Mouse (Mus musculus) midbrain, postnatal 0 days (tissue): ENCODE measurements at regions not wholly inside any gene's neighbourhood (a gene's known extent, or its start where the extent isn't known, plus 50 kb on each side); places are given as distances from the start of the nearest gene placed in this dataset.

Source experiments
- ATAC-seq: fragments of 200-750 bp; cut with Nextera tagmentation; 2 replicates; pipeline ENCODE4 v1.8.0; 2017; ENCODE audit warnings: moderate number of reproducible peaks, mild to moderate bottlenecking, moderate TSS enrichment, moderate library complexity; ENCODE audit not compliant: low FRiP score
- DNase-seq: peaks from one replicate; pipeline ENCODE4 v3.0.0-alpha.2; 2015; ENCODE audit warnings: low spot score
- H3K27ac ChIP-seq: fragments of 300-500 bp; sonication (generic); 2 replicates; pipeline ENCODE4 v1.5.1; 2014; ENCODE audit warnings: low read depth, mild to moderate bottlenecking, low read length, mixed read lengths
- H3K27me3 ChIP-seq: fragments of 300-500 bp; sonication (generic); 2 replicates; pipeline ENCODE4 v1.6.1; 2014; ENCODE audit warnings: low read length, control low read depth, mixed read lengths; ENCODE audit not compliant: insufficient read depth
- H3K36me3 ChIP-seq: fragments of 300-500 bp; sonication (generic); 2 replicates; pipeline ENCODE4 v1.6.1; 2014; ENCODE audit warnings: low read length, control low read depth, mixed read lengths; ENCODE audit not compliant: insufficient read depth
- H3K4me1 ChIP-seq: fragments of 300-500 bp; sonication (generic); 2 replicates; pipeline ENCODE4 v1.6.1; 2014; ENCODE audit warnings: mild to moderate bottlenecking, control low read depth, antibody characterized with exemption, low read length, mixed read lengths; ENCODE audit not compliant: insufficient read depth
- H3K4me2 ChIP-seq: fragments of 300-500 bp; sonication (generic); 2 replicates; pipeline ENCODE4 v1.6.1; 2014; ENCODE audit warnings: low read depth, mild to moderate bottlenecking, low read length, mixed read lengths; ENCODE audit not compliant: poor library complexity, severe bottlenecking
- H3K4me3 ChIP-seq: fragments of 300-500 bp; sonication (generic); 2 replicates; pipeline ENCODE4 v1.5.1; 2014; ENCODE audit warnings: low read depth, mild to moderate bottlenecking, low read length, moderate library complexity
- H3K9ac ChIP-seq: fragments of 300-500 bp; sonication (generic); replicated peaks from 2 replicates; pipeline ENCODE4 v1.6.1; 2014; ENCODE audit warnings: mild to moderate bottlenecking, low read length, moderate library complexity, mixed read lengths; ENCODE audit not compliant: poor library complexity, severe bottlenecking
- H3K9me3 ChIP-seq: fragments of 300-500 bp; sonication (generic); 2 replicates; pipeline ENCODE4 v1.6.1; 2016; ENCODE audit warnings: low read length, control low read depth
- CTCF ChIP-seq: IDR thresholded peaks from 2 replicates; pipeline ENCODE4 v1.5.1; 2016; ENCODE audit warnings: antibody characterized with exemption, mild to moderate bottlenecking
- WGBS: fragments of 180-500 bp; shearing (Covaris S2); extraction: QIAGEN DNeasy Blood & Tissue Kit; methylation state at CpG from one replicate; pipeline ENCODE4 v1.1.7; 2014; 5-methylcytosine and 5-hydroxymethylcytosine counted together

DNA sequence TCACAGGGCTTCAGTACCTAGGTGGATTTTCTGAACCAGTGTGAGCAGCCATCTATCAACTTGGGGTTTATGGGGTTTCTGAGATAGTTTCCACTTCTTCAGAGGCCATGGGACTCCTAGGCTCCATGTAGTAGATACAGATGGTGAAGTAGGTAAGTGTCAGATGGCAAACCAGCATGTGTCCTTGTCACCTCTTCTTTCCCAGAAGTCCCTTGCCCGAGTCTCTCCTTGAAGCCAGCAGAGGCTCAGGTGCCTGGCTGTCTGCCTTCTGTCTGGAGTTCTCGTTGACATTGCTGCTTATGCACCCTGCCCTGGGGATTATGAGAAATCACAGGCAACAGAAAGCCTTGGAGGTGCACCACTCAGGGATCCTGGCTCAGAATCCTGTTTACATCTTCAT is 476.9 kb downstream of the Gm10295 start:
- H3K4me3 ChIP-seq: no peak overlapping the region
- peak; percentile 41 for DNase-seq
- no peak overlapping the region for H3K4me2 ChIP-seq
- no peak overlapping the region for H3K9ac ChIP-seq
- H3K4me1 ChIP-seq: no peaks in the 10 kb centered on the region
- 47% methylated on average over 2 of the region's 2 CpGs for WGBS
- no peaks in the 10 kb centered on the region for H3K27me3 ChIP-seq
- no peak for ATAC-seq
- H3K36me3 ChIP-seq: no peaks in the 10 kb centered on the region
- H3K27ac ChIP-seq: no peak overlapping the region
- no peak for TF ChIP-seq CTCF
- H3K9me3 ChIP-seq: no peaks in the 10 kb centered on the region

GRCm38 (mm10) chr7:70870841-70871534 is 480.3 kb downstream of the Gm10295 start:
- no peak overlapping the region for H3K27ac ChIP-seq
- no peaks in the 10 kb centered on the region for H3K4me1 ChIP-seq
- no peak overlapping the region for H3K4me2 ChIP-seq
- TF ChIP-seq CTCF: no peak
- no peak for ATAC-seq
- WGBS: 74% methylated on average over 10 of the region's 10 CpGs
- H3K9me3 ChIP-seq: no peaks in the 10 kb centered on the region
- no peak for DNase-seq
- no peak overlapping the region for H3K9ac ChIP-seq
- H3K36me3 ChIP-seq: no peaks in the 10 kb centered on the region
- H3K27me3 ChIP-seq: no peaks in the 10 kb centered on the region
- no peak overlapping the region for H3K4me3 ChIP-seq

DNA sequence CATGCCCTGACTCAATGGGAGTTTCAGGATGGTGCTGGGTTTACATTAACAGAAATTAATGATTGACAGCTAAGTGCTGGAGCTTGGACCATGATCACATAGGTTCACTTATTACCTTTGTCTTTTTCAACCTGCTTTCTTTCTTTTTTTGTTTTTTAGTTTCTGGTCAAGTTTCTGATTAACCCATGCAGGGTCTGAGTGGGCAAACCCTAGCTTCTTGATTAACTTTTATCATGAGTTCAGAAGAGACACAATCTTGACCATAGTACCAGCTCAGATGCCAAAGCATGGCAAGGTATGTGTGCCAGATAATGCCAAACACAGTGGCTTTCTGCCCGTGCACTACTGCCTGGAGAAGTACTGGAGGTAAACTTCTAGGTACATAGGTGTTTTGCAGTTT is 482.2 kb downstream of the Gm10295 start:
- no peak for DNase-seq
- 82% methylated on average over 1 of the region's 1 CpGs for WGBS
- no peak for TF ChIP-seq CTCF
- no peaks in the 10 kb centered on the region for H3K36me3 ChIP-seq
- no peaks in the 10 kb centered on the region for H3K4me1 ChIP-seq
- H3K27me3 ChIP-seq: no peaks in the 10 kb centered on the region
- no peak for ATAC-seq
- no peak overlapping the region for H3K4me3 ChIP-seq
- no peak overlapping the region for H3K27ac ChIP-seq
- no peaks in the 10 kb centered on the region for H3K9me3 ChIP-seq
- H3K4me2 ChIP-seq: no peak overlapping the region
- H3K9ac ChIP-seq: no peak overlapping the region

- Histone ChIP-seq H3K9ac (no peak overlapping the region), H3K27ac (no peak overlapping the region), H3K4me3 (no peak overlapping the region), H3K27me3 (no peaks in the 10 kb centered on the region), H3K4me2 (no peak overlapping the region), H3K9me3 (no peaks in the 10 kb centered on the region), H3K4me1 (no peaks in the 10 kb centered on the region), H3K36me3 (no peaks in the 10 kb centered on the region)
- ATAC-seq (no peak), DNase-seq (no peak)
- 79% methylated on average over 4 of the region's 4 CpGs for WGBS
- TF ChIP-seq CTCF: no peak
These were observed 491.3 kb downstream of the Gm10295 start for GRCm38 (mm10) chr7:70859957-70860356.

DNA sequence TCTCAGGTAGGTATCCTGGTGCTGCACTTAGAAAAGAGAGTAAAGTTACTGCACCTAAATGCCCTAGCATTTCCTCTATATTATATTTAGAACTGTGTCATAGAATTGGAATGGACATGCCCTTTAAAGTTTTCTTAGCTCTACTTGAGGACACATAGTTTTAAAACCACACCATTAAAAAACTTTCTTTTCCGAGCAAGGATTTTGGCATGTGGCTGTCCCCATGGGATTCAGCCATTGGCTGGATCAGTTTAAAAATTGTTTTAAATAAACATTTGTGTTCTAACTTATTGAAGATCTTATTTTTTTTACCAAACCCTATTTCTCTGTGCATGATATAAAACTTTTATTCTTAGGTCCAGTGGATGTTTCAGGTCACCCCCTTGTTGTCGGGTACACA is 484.2 kb upstream of the Nr2f2 start:
- Histone ChIP-seq H3K9me3 (no peaks in the 10 kb centered on the region), H3K4me1 (no peaks in the 10 kb centered on the region), H3K4me2 (no peak overlapping the region), H3K4me3 (no peak overlapping the region), H3K36me3 (no peaks in the 10 kb centered on the region), H3K27me3 (no peaks in the 10 kb centered on the region), H3K27ac (no peak overlapping the region), H3K9ac (no peak overlapping the region)
- DNase-seq (no peak), ATAC-seq (no peak)
- 87% methylated on average over 2 of the region's 2 CpGs for WGBS
- TF ChIP-seq CTCF: no peak

DNA sequence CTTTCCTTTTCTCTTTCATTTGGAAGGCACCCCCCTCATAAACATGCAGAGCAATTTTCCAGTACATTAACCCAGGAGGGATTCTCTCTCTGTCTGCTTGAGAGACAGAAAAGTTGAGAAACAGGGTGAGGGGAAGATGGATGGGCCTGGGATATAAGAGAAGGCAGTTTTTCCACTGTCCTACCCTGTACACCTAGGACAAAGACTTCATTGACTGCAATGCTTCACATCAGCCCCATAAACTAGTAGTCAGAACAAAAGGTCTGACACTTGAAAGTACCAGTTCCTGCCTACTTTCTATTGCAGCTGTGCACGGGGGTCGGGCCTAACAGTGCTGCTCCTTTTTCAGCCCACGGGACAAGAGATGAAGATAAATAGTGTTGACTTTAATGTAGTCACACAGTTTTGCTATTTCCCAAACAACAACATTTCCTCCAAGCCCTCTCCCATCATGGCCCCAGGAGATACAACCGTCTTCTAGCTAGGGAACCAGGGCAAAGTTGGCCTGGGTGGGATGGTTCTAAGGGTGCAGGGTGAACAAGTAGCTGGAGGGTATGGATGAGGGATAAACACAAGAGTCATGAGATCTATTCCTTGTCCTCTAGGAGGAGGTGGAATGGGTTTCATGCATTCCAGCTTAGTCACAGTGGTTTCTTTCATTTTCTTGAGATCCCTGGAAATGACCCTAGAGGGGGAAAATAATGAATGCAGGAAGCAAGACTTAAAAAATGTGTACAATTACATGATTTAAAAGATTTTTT is 481.7 kb upstream of the Nr2f2 start:
- no peak overlapping the region for H3K4me2 ChIP-seq
- ATAC-seq (no peak), DNase-seq (no peak)
- no peak for TF ChIP-seq CTCF
- no peaks in the 10 kb centered on the region for H3K36me3 ChIP-seq
- H3K9ac ChIP-seq: no peak overlapping the region
- no peak overlapping the region for H3K27ac ChIP-seq
- no peak overlapping the region for H3K4me3 ChIP-seq
- 84% methylated on average over 4 of the region's 4 CpGs for whole genome bisulfite sequencing
- H3K9me3 ChIP-seq: no peaks in the 10 kb centered on the region
- no peaks in the 10 kb centered on the region for H3K4me1 ChIP-seq
- H3K27me3 ChIP-seq: no peaks in the 10 kb centered on the region
